Mouse (Mus musculus): ENCODE measurements at regions not wholly inside any gene's neighbourhood (a gene's known extent, or its start where the extent isn't known, plus 50 kb on each side); places are given as distances from the start of the nearest gene placed in this dataset.

DNA sequence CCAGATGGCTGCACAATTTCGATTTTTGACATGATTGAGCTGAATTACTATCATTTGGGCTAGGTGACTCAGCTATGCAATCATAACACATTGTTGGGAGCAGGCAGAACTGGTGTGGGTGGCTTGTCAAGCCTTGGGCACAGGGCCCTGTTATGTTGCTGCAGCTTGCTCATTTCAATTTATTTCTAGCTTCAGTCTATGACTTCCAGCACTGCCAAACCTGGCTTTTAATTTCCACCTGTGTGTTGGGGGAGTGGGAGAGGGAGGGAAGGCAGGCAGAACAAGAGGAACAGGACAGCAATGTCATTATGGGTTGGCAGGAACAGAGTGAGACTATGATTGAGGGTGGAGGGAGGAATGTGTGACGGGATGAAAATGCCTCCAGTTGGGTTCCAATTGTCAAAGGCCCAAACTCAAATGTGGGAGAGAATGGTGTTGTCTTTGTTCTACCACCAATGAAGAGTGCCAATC is 102.0 kb upstream of the Agbl1 start:
- Histone ChIP-seq H3K27me3 (replicated peaks; ENCODE audit: control insufficient read depth, insufficient read depth, low read length) (no peaks in the 10 kb centered on the region), H3K27ac (ENCODE audit: insufficient read depth, low read depth, low read length) (no peak overlapping the region), H3K4me1 (ENCODE audit: control insufficient read depth, insufficient read depth, low read length) (no peaks in the 10 kb centered on the region), H3K4me3 (ENCODE audit: insufficient read depth, low read depth, low read length) (no peak overlapping the region), H3K36me3 (ENCODE audit: control insufficient read depth, insufficient read depth, low read length) (no peaks in the 10 kb centered on the region)
- DNase-seq, result no peak
- 53% methylated on average over 2 of the region's 2 CpGs for WGBS
- TF ChIP-seq POLR2A (IDR thresholded peaks at IDR 0.05; ENCODE audit: low read depth, low read length) (no peak), CTCF (conservative IDR thresholded peaks at IDR 0.05; ENCODE audit: insufficient read depth, insufficient read length, low read depth, low read length) (no peak)

DNA sequence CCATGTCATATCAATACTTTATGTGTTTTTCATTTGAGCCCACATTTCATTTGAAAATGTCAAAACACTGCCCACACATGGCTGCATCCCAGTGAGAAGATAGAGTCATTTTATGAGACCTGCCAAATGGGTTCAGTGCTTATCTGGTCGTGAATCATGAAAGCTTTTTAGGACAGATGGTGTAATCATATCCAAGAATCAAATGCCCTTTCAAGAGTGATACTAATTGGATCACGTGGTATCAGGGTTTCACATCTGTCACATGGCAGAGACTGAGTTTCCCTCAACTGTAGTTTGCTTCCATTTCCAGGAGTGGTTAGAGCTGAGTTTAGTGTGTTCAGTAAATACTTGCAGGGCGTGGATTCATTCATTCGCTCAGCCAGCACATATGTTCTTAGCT is 87.2 kb upstream of the Agbl1 start:
- H3K27me3 ChIP-seq (replicated peaks; ENCODE audit: control insufficient read depth, insufficient read depth, low read length), result no peaks in the 10 kb centered on the region
- no peaks in the 10 kb centered on the region for H3K4me1 ChIP-seq (ENCODE audit: control insufficient read depth, insufficient read depth, low read length)
- DNase-seq, result no peak
- no peak overlapping the region for H3K27ac ChIP-seq (ENCODE audit: insufficient read depth, low read depth, low read length)
- 70% methylated on average over 4 of the region's 4 CpGs for WGBS
- TF ChIP-seq CTCF (conservative IDR thresholded peaks at IDR 0.05; ENCODE audit: insufficient read depth, insufficient read length, low read depth, low read length) (no peak), POLR2A (IDR thresholded peaks at IDR 0.05; ENCODE audit: low read depth, low read length) (no peak)
- H3K36me3 ChIP-seq (ENCODE audit: control insufficient read depth, insufficient read depth, low read length), result no peaks in the 10 kb centered on the region
- H3K4me3 ChIP-seq (ENCODE audit: insufficient read depth, low read depth, low read length), result no peak overlapping the region

DNA sequence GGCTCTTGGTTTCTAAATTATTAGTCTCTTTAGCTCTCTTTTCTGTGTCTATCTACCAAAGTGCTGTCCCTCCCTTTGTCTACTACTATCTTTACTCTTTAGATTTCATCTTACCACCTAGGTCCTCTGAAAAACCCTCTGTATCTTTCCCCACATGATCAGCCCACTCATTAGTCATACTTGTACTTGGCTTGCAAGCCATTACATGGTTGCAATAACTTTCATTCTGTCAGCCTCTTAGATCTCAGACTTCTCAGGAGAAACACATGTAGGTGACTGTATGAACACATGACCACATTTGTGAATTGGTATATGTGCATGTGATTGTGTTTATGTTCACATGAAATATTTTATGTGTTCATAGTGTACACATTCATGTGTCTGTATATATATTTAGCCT is 83.3 kb upstream of the Agbl1 start:
- Histone ChIP-seq H3K27me3 (replicated peaks; ENCODE audit: control insufficient read depth, insufficient read depth, low read length) (no peaks in the 10 kb centered on the region), H3K4me1 (ENCODE audit: control insufficient read depth, insufficient read depth, low read length) (no peaks in the 10 kb centered on the region), H3K27ac (ENCODE audit: insufficient read depth, low read depth, low read length) (no peak overlapping the region), H3K4me3 (ENCODE audit: insufficient read depth, low read depth, low read length) (no peak overlapping the region), H3K36me3 (ENCODE audit: control insufficient read depth, insufficient read depth, low read length) (no peaks in the 10 kb centered on the region)
- DNase-seq, result no peak
- no peak for TF ChIP-seq CTCF (conservative IDR thresholded peaks at IDR 0.05; ENCODE audit: insufficient read depth, insufficient read length, low read depth, low read length)
- TF ChIP-seq POLR2A (IDR thresholded peaks at IDR 0.05; ENCODE audit: low read depth, low read length), result no peak

GRCm38 (mm10) chr7:76156869-76157268 is 72.8 kb upstream of the Agbl1 start:
- 66% methylated on average over 8 of the region's 8 CpGs for WGBS
- Histone ChIP-seq H3K4me3 (ENCODE audit: insufficient read depth, low read depth, low read length) (no peak overlapping the region), H3K27ac (ENCODE audit: insufficient read depth, low read depth, low read length) (no peak overlapping the region), H3K27me3 (replicated peaks; ENCODE audit: control insufficient read depth, insufficient read depth, low read length) (no peaks in the 10 kb centered on the region), H3K4me1 (ENCODE audit: control insufficient read depth, insufficient read depth, low read length) (no peaks in the 10 kb centered on the region), H3K36me3 (ENCODE audit: control insufficient read depth, insufficient read depth, low read length) (no peaks in the 10 kb centered on the region)
- DNase-seq, result no peak
- no peak for TF ChIP-seq POLR2A (IDR thresholded peaks at IDR 0.05; ENCODE audit: low read depth, low read length)

DNA sequence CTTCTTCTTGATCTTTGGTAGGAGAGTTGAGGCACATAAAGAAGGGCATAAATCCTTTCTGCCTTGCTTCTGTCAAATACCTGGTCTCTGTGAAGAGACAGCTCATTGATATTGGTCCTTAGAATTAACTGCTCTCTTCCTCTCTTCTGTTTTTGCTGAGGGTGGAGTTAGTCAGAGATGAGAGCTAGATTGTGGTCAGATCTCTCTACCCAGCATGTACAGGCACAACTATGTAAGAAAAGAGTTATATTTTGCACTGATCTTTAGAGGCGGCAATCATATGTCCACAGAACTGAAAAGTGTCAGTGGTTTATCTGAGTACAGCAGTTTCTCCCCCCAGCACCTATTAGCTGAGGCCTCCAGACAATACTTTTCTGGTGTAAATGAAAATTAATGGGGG is 65.5 kb upstream of the Agbl1 start:
- 93% methylated on average over 1 of the region's 1 CpGs for WGBS
- H3K36me3 ChIP-seq (ENCODE audit: control insufficient read depth, insufficient read depth, low read length), result no peaks in the 10 kb centered on the region
- H3K4me3 ChIP-seq (ENCODE audit: insufficient read depth, low read depth, low read length), result no peak overlapping the region
- TF ChIP-seq POLR2A (IDR thresholded peaks at IDR 0.05; ENCODE audit: low read depth, low read length) (no peak), CTCF (conservative IDR thresholded peaks at IDR 0.05; ENCODE audit: insufficient read depth, insufficient read length, low read depth, low read length) (no peak)
- no peaks in the 10 kb centered on the region for H3K4me1 ChIP-seq (ENCODE audit: control insufficient read depth, insufficient read depth, low read length)
- no peak for DNase-seq
- no peak overlapping the region for H3K27ac ChIP-seq (ENCODE audit: insufficient read depth, low read depth, low read length)
- no peaks in the 10 kb centered on the region for H3K27me3 ChIP-seq (replicated peaks; ENCODE audit: control insufficient read depth, insufficient read depth, low read length)

DNA sequence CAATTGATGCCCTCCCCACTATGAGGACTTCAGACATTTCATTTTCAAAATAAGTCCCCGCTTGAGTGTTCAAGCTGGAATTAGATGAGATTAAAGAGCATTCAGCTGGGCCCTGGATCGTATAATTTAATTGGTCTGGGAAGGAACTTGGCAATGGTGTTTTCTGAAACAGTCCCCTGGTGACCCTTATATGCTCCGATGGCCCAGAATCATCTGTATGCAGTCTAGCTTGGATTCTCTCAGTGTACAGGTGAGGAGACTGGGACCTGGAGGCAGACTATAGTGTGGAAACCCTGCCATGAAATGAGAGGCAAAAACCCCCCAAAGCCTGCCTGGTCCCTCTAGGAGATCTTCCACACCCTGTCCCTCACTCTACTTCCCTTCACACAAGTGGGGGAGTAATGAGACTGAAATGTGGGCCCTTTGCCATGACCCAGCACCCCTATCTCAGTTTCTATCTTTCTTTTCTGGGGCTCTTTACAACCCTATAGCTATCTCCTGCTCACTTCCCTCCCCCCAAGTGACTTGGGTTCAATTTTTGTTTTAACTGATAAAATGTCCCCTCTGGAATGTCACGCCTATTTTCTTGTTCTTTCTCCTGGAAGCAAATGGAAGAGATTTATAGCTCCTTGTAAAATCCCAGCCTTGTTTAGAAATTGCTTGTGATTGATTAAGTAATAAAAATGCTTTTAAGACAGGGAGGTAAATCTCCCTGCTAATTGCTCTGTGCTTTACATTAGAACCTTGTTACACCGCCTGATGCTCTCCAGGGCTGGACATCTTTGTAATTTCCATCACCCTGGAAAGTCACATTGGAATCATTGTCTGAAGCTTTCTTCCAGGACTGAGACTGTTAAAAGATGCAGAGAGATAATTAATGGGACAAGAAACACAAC is 64.7 kb upstream of the Agbl1 start:
- no peak overlapping the region for H3K27ac ChIP-seq (ENCODE audit: insufficient read depth, low read depth, low read length)
- H3K36me3 ChIP-seq (ENCODE audit: control insufficient read depth, insufficient read depth, low read length), result no peaks in the 10 kb centered on the region
- no peaks in the 10 kb centered on the region for H3K4me1 ChIP-seq (ENCODE audit: control insufficient read depth, insufficient read depth, low read length)
- H3K27me3 ChIP-seq (replicated peaks; ENCODE audit: control insufficient read depth, insufficient read depth, low read length), result no peaks in the 10 kb centered on the region
- no peak for TF ChIP-seq POLR2A (IDR thresholded peaks at IDR 0.05; ENCODE audit: low read depth, low read length)
- TF ChIP-seq CTCF (conservative IDR thresholded peaks at IDR 0.05; ENCODE audit: insufficient read depth, insufficient read length, low read depth, low read length), result no peak
- WGBS, result 31% methylated on average over 5 of the region's 5 CpGs
- DNase-seq, result no peak
- no peak overlapping the region for H3K4me3 ChIP-seq (ENCODE audit: insufficient read depth, low read depth, low read length)

GRCm38 (mm10) chr7:76170481-76170880 is 59.2 kb upstream of the Agbl1 start:
- no peak for DNase-seq

More at GRCm38 (mm10) chr7:76170481-76170880, 59.2 kb upstream of the Agbl1 start:
- Histone ChIP-seq H3K4me1 (ENCODE audit: control insufficient read depth, insufficient read depth, low read length) (no peaks in the 10 kb centered on the region), H3K4me3 (ENCODE audit: insufficient read depth, low read depth, low read length) (no peak overlapping the region), H3K27ac (ENCODE audit: insufficient read depth, low read depth, low read length) (no peak overlapping the region), H3K36me3 (ENCODE audit: control insufficient read depth, insufficient read depth, low read length) (no peaks in the 10 kb centered on the region), H3K27me3 (replicated peaks; ENCODE audit: control insufficient read depth, insufficient read depth, low read length) (no peaks in the 10 kb centered on the region)
- TF ChIP-seq POLR2A (IDR thresholded peaks at IDR 0.05; ENCODE audit: low read depth, low read length) (no peak), CTCF (conservative IDR thresholded peaks at IDR 0.05; ENCODE audit: insufficient read depth, insufficient read length, low read depth, low read length) (no peak)
- 85% methylated on average over 2 of the region's 2 CpGs for WGBS

Measured in kidney, adult 2 months (tissue).